Mouse (Mus musculus): ENCODE data around the gene Ngb. TPM values are rescaled to one million over a fixed set of nuclear protein-coding genes. Genes with fewer than 3 reads are reported as not detected.

Gene Ngb
- polyA plus RNA-seq, 1 experiment from 2014 or later = 1.1 TPM

DNA sequence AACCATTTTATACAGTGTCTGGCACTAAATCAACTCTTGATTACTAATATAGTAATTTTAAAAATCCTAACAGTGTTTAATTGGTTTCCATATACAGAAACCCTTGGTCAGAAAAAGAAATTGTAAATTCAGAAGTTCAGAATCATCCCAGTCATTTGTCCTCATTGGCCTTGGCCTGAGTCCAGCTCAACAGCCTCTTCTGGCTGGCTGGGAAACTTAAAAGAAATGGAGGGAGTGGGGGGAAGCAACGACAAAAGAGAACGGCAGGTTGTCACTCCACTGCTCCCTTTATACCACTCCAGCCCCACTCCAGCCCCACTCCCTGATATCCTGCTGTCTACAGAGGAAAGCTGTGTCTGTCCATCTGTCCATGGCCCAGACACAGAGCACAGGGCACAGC, 28.8 kb upstream of the Ngb start:
- H3K9me3 ChIP-seq = no peaks in the 10 kb centered on the region
- ATAC-seq = no peak
- H3K4me3 ChIP-seq (replicated peaks) = no peak overlapping the region
- H3K4me2 ChIP-seq (replicated peaks) = no peak overlapping the region
- no peak overlapping the region for H3K9ac ChIP-seq
- WGBS = 72% methylated on average over 2 of the region's 2 CpGs
- no peak overlapping the region for H3K27ac ChIP-seq
- no peaks in the 10 kb centered on the region for H3K4me1 ChIP-seq (replicated peaks)
- no peaks in the 10 kb centered on the region for H3K36me3 ChIP-seq
- no peaks in the 10 kb centered on the region for H3K27me3 ChIP-seq (replicated peaks)

DNA sequence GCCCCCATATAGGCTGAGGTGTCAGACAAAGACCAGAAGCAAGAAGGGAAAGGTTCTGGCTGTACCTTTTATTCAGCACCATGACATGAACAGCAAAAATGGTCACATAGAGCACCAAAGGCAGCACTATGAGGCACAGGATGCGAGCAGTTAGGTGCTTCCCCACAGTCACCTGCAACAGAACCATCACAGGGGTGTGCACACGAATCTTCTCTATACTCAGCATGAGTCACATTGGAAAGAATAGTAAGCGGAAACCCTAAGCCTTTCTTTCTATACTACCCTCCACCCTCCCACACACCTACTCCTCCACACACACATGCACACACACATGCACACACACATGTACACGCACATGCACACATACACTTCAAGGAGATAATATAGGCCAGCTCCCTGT, 27.9 kb upstream of the Ngb start:
- no peak for ATAC-seq
- no peaks in the 10 kb centered on the region for H3K27me3 ChIP-seq (replicated peaks)
- no peaks in the 10 kb centered on the region for H3K9me3 ChIP-seq
- H3K4me2 ChIP-seq (replicated peaks) = no peak overlapping the region
- H3K9ac ChIP-seq = no peak overlapping the region
- no peak overlapping the region for H3K4me3 ChIP-seq (replicated peaks)
- no peaks in the 10 kb centered on the region for H3K36me3 ChIP-seq
- no peaks in the 10 kb centered on the region for H3K4me1 ChIP-seq (replicated peaks)
- 87% methylated on average over 4 of the region's 4 CpGs for WGBS
- no peak overlapping the region for H3K27ac ChIP-seq

DNA sequence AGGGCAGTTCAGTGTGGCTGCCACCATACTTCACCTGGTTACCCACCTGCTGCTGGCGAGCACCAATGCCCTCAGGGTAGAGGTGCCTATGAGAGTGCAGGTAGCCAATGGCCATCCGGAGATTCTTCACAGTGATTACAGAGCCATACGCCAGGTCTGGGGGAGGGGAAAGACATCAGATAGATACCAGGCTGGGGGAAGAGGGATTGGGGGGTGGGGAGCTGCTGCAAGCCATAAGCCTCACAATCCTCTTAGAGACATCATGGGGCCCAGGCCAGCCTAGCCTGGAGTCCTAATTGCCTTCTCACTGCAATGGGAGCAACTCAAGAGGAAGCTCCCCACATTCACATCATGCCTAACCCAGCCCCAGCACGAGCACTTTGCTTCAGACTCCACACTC, 24.9 kb upstream of the Ngb start:
- Histone ChIP-seq H3K9ac (no peak overlapping the region), H3K27me3 (replicated peaks) (no peaks in the 10 kb centered on the region), H3K36me3 (peaks cover under 1% of the 10 kb centered on the region; the same call in 1 of the 2 replicates), H3K4me3 (replicated peaks) (no peak overlapping the region), H3K4me2 (replicated peaks) (no peak overlapping the region), H3K9me3 (no peaks in the 10 kb centered on the region), H3K4me1 (replicated peaks) (no peaks in the 10 kb centered on the region), H3K27ac (no peak overlapping the region)
- ATAC-seq = no peak
- WGBS = 76% methylated on average over 4 of the region's 4 CpGs

GRCm38 (mm10) chr12:87121918-87122589, 19.7 kb upstream of the Ngb start:
- Histone ChIP-seq H3K9me3 (no peaks in the 10 kb centered on the region), H3K4me3 (replicated peaks) (no peak overlapping the region), H3K27me3 (replicated peaks) (no peaks in the 10 kb centered on the region), H3K4me1 (replicated peaks) (no peaks in the 10 kb centered on the region), H3K9ac (no peak overlapping the region), H3K27ac (no peak overlapping the region), H3K4me2 (replicated peaks) (no peak overlapping the region), H3K36me3 (peaks cover 3% of the 10 kb centered on the region; the same call in 1 of the 2 replicates)
- WGBS = 80% methylated on average over 4 of the region's 4 CpGs
- no peak for ATAC-seq

DNA sequence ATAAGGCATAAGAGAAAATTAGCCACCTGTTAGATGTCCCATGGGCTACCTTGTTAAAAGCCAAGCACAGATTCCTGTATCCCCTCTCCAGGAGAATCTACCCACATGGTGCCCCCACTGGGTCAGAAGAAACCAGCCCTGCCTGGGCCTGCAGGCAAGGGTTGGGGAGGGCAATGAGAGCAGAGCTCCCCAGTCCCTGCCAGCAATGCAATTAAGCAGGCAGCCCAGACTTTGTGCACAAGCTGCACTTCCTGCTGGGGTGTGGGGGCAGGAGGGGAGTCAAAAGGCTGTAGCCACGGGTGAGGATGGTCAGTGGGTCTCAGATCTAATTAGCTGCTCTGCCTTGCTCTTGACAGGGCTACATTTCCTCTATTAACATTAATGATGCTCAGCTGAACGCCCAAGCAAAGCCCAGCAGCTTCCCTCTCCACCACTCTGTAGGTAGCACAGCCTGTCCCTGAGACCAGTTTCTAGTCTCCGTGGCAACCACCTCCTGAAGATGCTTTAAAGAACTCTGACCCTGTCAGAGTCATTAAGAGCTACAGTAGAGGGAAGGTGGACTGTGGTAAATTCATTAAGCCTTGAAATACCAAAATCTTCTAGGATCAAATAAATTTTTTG, 5.1 kb upstream of the Ngb start:
- H3K9me3 ChIP-seq = no peaks in the 10 kb centered on the region

DNA sequence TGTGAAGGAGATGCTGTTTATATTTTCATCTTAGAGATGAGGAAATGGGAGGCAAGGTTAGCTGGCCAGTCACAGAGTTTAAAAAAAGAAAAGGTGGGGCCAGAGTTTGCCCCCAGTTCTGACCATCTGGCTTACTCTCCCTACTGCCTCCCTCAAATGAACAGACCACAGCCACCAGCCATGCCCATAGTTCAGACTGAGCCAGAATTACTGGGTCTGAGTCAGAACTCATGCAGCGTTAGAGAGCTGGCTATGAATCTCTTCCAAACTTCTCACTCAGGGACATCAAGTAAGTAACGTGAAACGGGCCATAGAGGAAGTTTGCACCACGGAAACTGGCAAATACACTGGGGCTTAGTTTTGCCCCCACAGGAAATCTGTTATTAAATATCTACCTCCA, 2.5 kb upstream of the Ngb start:
- Histone ChIP-seq H3K4me1 (replicated peaks) (peaks cover 8% of the 10 kb centered on the region; the same call in 1 of the 2 replicates), H3K9ac (no peak overlapping the region), H3K9me3 (no peaks in the 10 kb centered on the region), H3K27ac (no peak overlapping the region), H3K4me3 (replicated peaks) (no peak overlapping the region), H3K27me3 (replicated peaks) (peaks cover 24% of the 10 kb centered on the region), H3K36me3 (0 out of 2 replicates have a peak, but pooled peaks cover 3% of the 10 kb centered on the region), H3K4me2 (replicated peaks) (no peak overlapping the region)
- no peak for ATAC-seq
- 82% methylated on average over 4 of the region's 4 CpGs for WGBS

More for the DNA sequence above, 5.1 kb upstream of the Ngb start:
- Histone ChIP-seq H3K27ac (no peak overlapping the region), H3K36me3 (peaks cover 10% of the 10 kb centered on the region; the same call in 1 of the 2 replicates), H3K9ac (no peak overlapping the region), H3K4me1 (replicated peaks) (peaks cover under 1% of the 10 kb centered on the region; the same call in 1 of the 2 replicates), H3K4me2 (replicated peaks) (no peak overlapping the region), H3K27me3 (replicated peaks) (peaks cover 6% of the 10 kb centered on the region), H3K4me3 (replicated peaks) (no peak overlapping the region)
- no peak for ATAC-seq
- WGBS = 46% methylated on average over 3 of the region's 3 CpGs

GRCm38 (mm10) chr12:87103471-87103870, 1.1 kb upstream of the Ngb start:
- WGBS = 91% methylated on average over 4 of the region's 4 CpGs
- H3K4me2 ChIP-seq (replicated peaks) = no peak overlapping the region

DNA sequence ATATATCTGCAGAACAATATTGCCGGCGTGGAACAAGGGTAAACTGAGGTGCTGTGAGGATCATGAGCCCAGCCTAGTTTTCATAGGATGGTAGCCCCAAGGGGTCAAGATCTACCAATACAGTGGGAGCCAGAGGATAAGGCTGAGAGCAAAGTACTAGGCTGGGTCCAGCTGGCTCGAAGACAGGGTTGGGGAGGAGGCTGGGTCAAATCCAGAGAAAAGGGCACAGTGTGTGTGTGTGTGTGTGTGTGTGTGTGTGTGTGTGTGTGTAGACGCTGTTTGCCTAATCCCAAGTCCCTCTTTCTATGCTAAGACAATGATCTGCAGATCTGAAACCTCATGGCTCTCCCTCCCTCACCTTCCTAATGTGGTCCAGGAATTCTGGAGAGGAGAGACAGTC, 2.0 kb downstream of the Ngb start:
- Histone ChIP-seq H3K4me2 (replicated peaks) (no peak overlapping the region), H3K27me3 (replicated peaks) (peaks cover 29% of the 10 kb centered on the region), H3K4me1 (replicated peaks) (peaks cover 8% of the 10 kb centered on the region; the same call in 1 of the 2 replicates), H3K4me3 (replicated peaks) (no peak overlapping the region), H3K9ac (no peak overlapping the region), H3K36me3 (no peaks in the 10 kb centered on the region), H3K27ac (no peak overlapping the region), H3K9me3 (no peaks in the 10 kb centered on the region)
- no peak for ATAC-seq
- 78% methylated on average over 4 of the region's 4 CpGs for WGBS

More at GRCm38 (mm10) chr12:87103471-87103870, 1.1 kb upstream of the Ngb start:
- Histone ChIP-seq H3K36me3 (0 out of 2 replicates have a peak, but pooled peaks cover 3% of the 10 kb centered on the region), H3K9me3 (no peaks in the 10 kb centered on the region), H3K4me1 (replicated peaks) (peaks cover 8% of the 10 kb centered on the region; the same call in 1 of the 2 replicates), H3K27ac (no peak overlapping the region), H3K27me3 (replicated peaks) (peaks cover 27% of the 10 kb centered on the region), H3K9ac (no peak overlapping the region), H3K4me3 (replicated peaks) (no peak overlapping the region)
- ATAC-seq = no peak

GRCm38 (mm10) chr12:87093671-87094070, 8.7 kb downstream of the Ngb start:
- no peaks in the 10 kb centered on the region for H3K36me3 ChIP-seq
- H3K27me3 ChIP-seq (replicated peaks) = 0 out of 2 replicates have a peak, but pooled peaks cover 3% of the 10 kb centered on the region
- H3K27ac ChIP-seq = no peak overlapping the region
- H3K4me2 ChIP-seq (replicated peaks) = no peak overlapping the region
- 0 out of 2 replicates have a peak, but pooled peaks cover 3% of the 10 kb centered on the region for H3K4me1 ChIP-seq (replicated peaks)
- no peak overlapping the region for H3K4me3 ChIP-seq (replicated peaks)
- ATAC-seq = no peak
- H3K9ac ChIP-seq = no peak overlapping the region
- H3K9me3 ChIP-seq = no peaks in the 10 kb centered on the region
- WGBS = 39% methylated on average over 6 of the region's 6 CpGs

DNA sequence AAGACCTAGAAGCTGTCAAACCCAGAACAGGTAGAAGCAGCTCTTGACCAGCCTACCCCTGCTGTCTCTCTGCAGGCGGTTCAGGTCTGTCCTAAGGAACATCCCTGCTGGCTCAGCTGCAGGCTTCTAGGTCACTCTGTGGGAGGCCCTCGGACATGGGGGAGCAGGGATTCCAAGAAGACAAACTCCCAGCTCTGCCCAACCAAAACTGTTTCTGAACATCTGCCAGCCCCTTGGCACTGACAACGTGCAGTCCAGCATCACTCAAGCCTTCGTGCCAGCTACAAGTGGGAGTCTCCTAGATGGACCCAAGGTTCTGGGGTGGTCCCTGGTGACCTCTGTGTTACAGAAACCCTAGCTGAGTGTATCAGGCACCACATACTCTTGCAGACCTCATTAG, 9.1 kb downstream of the Ngb start:
- H3K27ac ChIP-seq = no peak overlapping the region
- WGBS = 53% methylated on average over 4 of the region's 4 CpGs
- H3K36me3 ChIP-seq = no peaks in the 10 kb centered on the region
- no peak overlapping the region for H3K9ac ChIP-seq
- 0 out of 2 replicates have a peak, but pooled peaks cover 3% of the 10 kb centered on the region for H3K4me1 ChIP-seq (replicated peaks)
- no peaks in the 10 kb centered on the region for H3K27me3 ChIP-seq (replicated peaks)
- no peak overlapping the region for H3K4me2 ChIP-seq (replicated peaks)
- ATAC-seq = no peak
- H3K4me3 ChIP-seq (replicated peaks) = no peak overlapping the region
- H3K9me3 ChIP-seq = no peaks in the 10 kb centered on the region

DNA sequence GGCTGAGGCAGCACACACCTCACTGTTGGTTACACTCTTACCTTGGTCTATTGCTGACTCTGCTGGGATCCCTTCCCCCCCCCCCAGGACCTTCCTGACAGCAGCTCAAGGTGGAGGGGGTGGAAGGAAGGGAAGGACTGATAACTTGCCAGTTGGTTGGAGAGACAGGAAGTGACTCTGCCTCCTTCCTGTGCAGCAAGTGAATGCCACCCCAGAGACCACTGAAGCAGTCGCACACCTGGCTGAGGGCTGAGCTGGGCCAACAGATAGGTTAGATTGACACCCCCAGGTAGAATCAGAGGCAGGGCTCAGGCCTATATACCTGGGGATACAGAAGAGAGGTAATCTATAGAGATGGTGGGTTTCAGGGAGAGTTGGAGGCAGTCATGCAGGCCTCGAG, 10.4 kb downstream of the Ngb start:
- Histone ChIP-seq H3K27me3 (replicated peaks) (no peaks in the 10 kb centered on the region), H3K27ac (no peak overlapping the region), H3K4me2 (replicated peaks) (no peak overlapping the region), H3K4me1 (replicated peaks) (0 out of 2 replicates have a peak, but pooled peaks cover 3% of the 10 kb centered on the region), H3K36me3 (no peaks in the 10 kb centered on the region), H3K9ac (no peak overlapping the region), H3K9me3 (no peaks in the 10 kb centered on the region), H3K4me3 (replicated peaks) (no peak overlapping the region)
- ATAC-seq = no peak
- 96% methylated on average over 2 of the region's 2 CpGs for WGBS

GRCm38 (mm10) chr12:87089701-87090100, 12.6 kb downstream of the Ngb start:
- Histone ChIP-seq H3K4me3 (replicated peaks) (no peak overlapping the region), H3K9me3 (no peaks in the 10 kb centered on the region), H3K9ac (no peak overlapping the region), H3K27me3 (replicated peaks) (no peaks in the 10 kb centered on the region), H3K36me3 (no peaks in the 10 kb centered on the region), H3K27ac (peak overlapping the region; percentile 45; the same call in 1 of the 2 replicates), H3K4me1 (replicated peaks) (0 out of 2 replicates have a peak, but pooled peaks cover 3% of the 10 kb centered on the region), H3K4me2 (replicated peaks) (peak overlapping the region; percentile 23; the same call in 1 of the 2 replicates)
- peak; percentile 89 for ATAC-seq
- 55% methylated on average over 2 of the region's 2 CpGs for WGBS

All from intestine, embryonic 15.5 days (tissue).